Mouse (Mus musculus) kidney, postnatal 0 days (tissue): ENCODE results near the gene Hnrnpa2b1. TPM values are rescaled to one million over a fixed set of nuclear protein-coding genes. Genes with fewer than 3 reads are reported as not detected.

Experiments used
- ATAC-seq: fragments of 200-750 bp; cut with Nextera tagmentation; replicated peaks from 2 replicates; pipeline ENCODE4 v1.8.0; 2017; ENCODE audit warnings: low read depth, moderate number of reproducible peaks, moderate TSS enrichment, moderate library complexity; ENCODE audit not compliant: low FRiP score
- DNase-seq: peaks from one replicate; pipeline ENCODE4 v3.0.0-alpha.2; 2016; ENCODE audit warnings: low spot score
- H3K27ac ChIP-seq: fragments of 300-500 bp; sonication (generic); 2 replicates; pipeline ENCODE4 v1.5.1; 2014; ENCODE audit warnings: mild to moderate bottlenecking
- H3K27me3 ChIP-seq: fragments of 300-500 bp; sonication (generic); 2 replicates; pipeline ENCODE4 v1.6.1; 2014; ENCODE audit warnings: low read length, mixed read lengths; ENCODE audit not compliant: insufficient read depth
- H3K36me3 ChIP-seq: fragments of 300-500 bp; sonication (generic); 2 replicates; pipeline ENCODE4 v1.6.1; 2014; ENCODE audit warnings: low read length, mixed read lengths; ENCODE audit not compliant: insufficient read depth
- H3K4me1 ChIP-seq: fragments of 300-500 bp; sonication (generic); replicated peaks from 2 replicates; pipeline ENCODE4 v1.6.1; 2014; ENCODE audit warnings: antibody characterized with exemption, low read length, mixed read lengths; ENCODE audit not compliant: insufficient read depth
- H3K4me2 ChIP-seq: fragments of 300-500 bp; sonication (generic); 2 replicates; pipeline ENCODE4 v1.6.1; 2014; ENCODE audit warnings: mild to moderate bottlenecking, low read length, moderate library complexity, mixed read lengths
- H3K4me3 ChIP-seq: fragments of 300-500 bp; sonication (generic); replicated peaks from 2 replicates; pipeline ENCODE4 v1.5.1; 2014; ENCODE audit warnings: low read depth, low read length
- H3K9ac ChIP-seq: fragments of 300-500 bp; sonication (generic); 2 replicates; pipeline ENCODE4 v1.6.1; 2014; ENCODE audit warnings: low read depth, low read length
- H3K9me3 ChIP-seq: fragments of 300-500 bp; sonication (generic); replicated peaks from 2 replicates; pipeline ENCODE4 v1.6.1; 2016; ENCODE audit warnings: low read length, inconsistent platforms, mixed read lengths
- CTCF ChIP-seq: IDR thresholded peaks from 2 replicates; pipeline ENCODE4 v1.5.1; 2016; ENCODE audit warnings: antibody characterized with exemption, low read depth, mild to moderate bottlenecking, moderate library complexity
- WGBS: fragments of 180-500 bp; shearing (Covaris S2); extraction: QIAGEN DNeasy Blood & Tissue Kit; methylation state at CpG from one replicate; pipeline ENCODE4 v1.1.7; 2014; 5-methylcytosine and 5-hydroxymethylcytosine counted together
- polyA plus RNA-seq: library from polyadenylated mRNA; unstranded; fragments of >200 nt; fragmentation: Nextera tagmentation; extraction: Ambion mirVana; gene quantifications from 2 replicates; pipeline ENCODE4 v1.2.1, GENCODE M21; 2015

Gene Hnrnpa2b1
- polyA plus RNA-seq, 1 experiment from 2014 or later, result 1,374 TPM

GRCm38 (mm10) chr6:51507556-51507955 lies 37.9 kb upstream of the Hnrnpa2b1 start:
- H3K4me3 ChIP-seq, result no peak overlapping the region
- H3K9ac ChIP-seq, result no peak overlapping the region
- DNase-seq (no peak), ATAC-seq (no peak)
- H3K27me3 ChIP-seq, result no peaks in the 10 kb centered on the region
- H3K36me3 ChIP-seq, result no peaks in the 10 kb centered on the region
- H3K9me3 ChIP-seq, result no peaks in the 10 kb centered on the region
- H3K27ac ChIP-seq, result no peak overlapping the region
- no peak overlapping the region for H3K4me2 ChIP-seq
- no peaks in the 10 kb centered on the region for H3K4me1 ChIP-seq
- 60% methylated on average over 2 of the region's 2 CpGs for WGBS
- TF ChIP-seq CTCF, result no peak

- WGBS, result 60% methylated on average over 1 of the region's 1 CpGs
- Histone ChIP-seq H3K4me2 (no peak overlapping the region), H3K27me3 (no peaks in the 10 kb centered on the region), H3K4me1 (no peaks in the 10 kb centered on the region), H3K9me3 (no peaks in the 10 kb centered on the region), H3K4me3 (no peak overlapping the region), H3K27ac (no peak overlapping the region), H3K36me3 (no peaks in the 10 kb centered on the region), H3K9ac (no peak overlapping the region)
- DNase-seq (no peak), ATAC-seq (no peak)
- TF ChIP-seq CTCF, result no peak
Measured at GRCm38 (mm10) chr6:51505671-51506070, 36.0 kb upstream of the Hnrnpa2b1 start.

- Histone ChIP-seq H3K9ac (no peak overlapping the region), H3K27ac (no peak overlapping the region), H3K4me2 (no peak overlapping the region), H3K4me1 (no peaks in the 10 kb centered on the region), H3K36me3 (no peaks in the 10 kb centered on the region), H3K4me3 (no peak overlapping the region), H3K27me3 (no peaks in the 10 kb centered on the region), H3K9me3 (no peaks in the 10 kb centered on the region)
- DNase-seq (no peak), ATAC-seq (no peak)
- WGBS, result 58% methylated on average over 8 of the region's 8 CpGs
- TF ChIP-seq CTCF, result no peak
Measured at GRCm38 (mm10) chr6:51497321-51498111, 27.8 kb upstream of the Hnrnpa2b1 start.

DNA sequence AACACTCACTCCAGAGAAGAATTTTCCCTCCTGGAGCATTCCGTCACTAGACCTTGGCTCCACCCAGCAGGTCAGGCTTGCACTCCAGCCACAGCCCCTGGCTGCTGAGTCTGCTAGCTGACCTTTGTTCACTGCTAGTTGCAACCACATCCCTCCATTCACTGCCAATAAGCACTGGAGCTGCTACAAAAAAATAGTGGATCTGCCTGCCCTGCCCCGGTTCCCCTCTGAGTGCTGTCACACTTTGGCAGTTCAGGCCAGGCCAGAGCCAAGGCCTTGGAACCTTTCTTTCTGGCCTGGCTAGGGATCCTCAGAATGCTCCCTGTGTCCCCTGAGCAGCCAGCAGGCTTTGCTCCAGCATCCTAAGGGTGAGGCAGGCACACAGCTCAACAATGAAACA lies 20.1 kb upstream of the Hnrnpa2b1 start:
- TF ChIP-seq CTCF, result no peak
- 48% methylated on average over 2 of the region's 2 CpGs for WGBS
- Histone ChIP-seq H3K4me2 (no peak overlapping the region), H3K9ac (no peak overlapping the region), H3K4me3 (no peak overlapping the region), H3K9me3 (no peaks in the 10 kb centered on the region), H3K27ac (peak overlapping the region; percentile 2; the same call in 1 of the 2 replicates), H3K36me3 (no peaks in the 10 kb centered on the region), H3K4me1 (no peaks in the 10 kb centered on the region), H3K27me3 (no peaks in the 10 kb centered on the region)
- 0 out of 2 replicates have a peak, but pooled peaks have one; percentile 36 for ATAC-seq
- DNase-seq, result peak; percentile 64

- ATAC-seq (no peak), DNase-seq (no peak)
- Histone ChIP-seq H3K9ac (no peak overlapping the region), H3K9me3 (no peaks in the 10 kb centered on the region), H3K4me1 (no peaks in the 10 kb centered on the region), H3K27me3 (no peaks in the 10 kb centered on the region), H3K36me3 (peaks cover 7% of the 10 kb centered on the region; the same call in 1 of the 2 replicates), H3K27ac (no peak overlapping the region), H3K4me2 (no peak overlapping the region), H3K4me3 (no peak overlapping the region)
- 92% methylated on average over 5 of the region's 5 CpGs for whole genome bisulfite sequencing
- TF ChIP-seq CTCF, result no peak
Measured at GRCm38 (mm10) chr6:51486731-51487130, 17.0 kb upstream of the Hnrnpa2b1 start.

DNA sequence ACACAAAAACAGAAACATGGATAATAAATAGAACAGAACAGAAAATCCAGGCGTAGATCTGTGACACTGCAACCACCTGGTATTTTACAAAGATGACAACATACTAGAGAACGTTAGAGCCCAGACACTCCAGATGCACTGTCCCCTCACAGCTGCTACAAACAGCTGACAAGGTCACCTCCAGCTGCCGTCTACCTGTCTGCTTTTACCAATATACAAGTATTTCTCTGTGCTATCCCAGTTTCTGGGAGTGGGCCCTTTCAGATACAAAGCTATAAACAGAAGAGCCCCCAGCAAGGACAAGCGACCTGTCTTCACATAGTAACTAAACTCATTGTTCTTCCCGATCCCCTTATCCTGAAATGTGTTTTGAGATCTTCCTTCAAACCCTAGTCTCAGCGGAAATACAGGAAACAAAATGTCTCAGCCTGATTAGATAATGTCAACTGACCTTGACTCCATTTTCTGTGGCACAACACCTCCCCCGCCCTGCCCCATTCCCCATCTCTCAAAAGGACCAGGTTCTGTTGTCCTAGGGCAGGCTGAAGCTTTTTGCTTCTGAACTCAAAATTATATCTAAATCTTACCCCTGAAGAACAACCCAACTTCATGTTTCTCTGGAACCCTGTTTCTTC lies 16.5 kb upstream of the Hnrnpa2b1 start:
- Histone ChIP-seq H3K27me3 (no peaks in the 10 kb centered on the region), H3K9ac (no peak overlapping the region), H3K27ac (no peak overlapping the region), H3K9me3 (no peaks in the 10 kb centered on the region), H3K4me3 (no peak overlapping the region), H3K36me3 (peaks cover 10% of the 10 kb centered on the region; the same call in 1 of the 2 replicates), H3K4me2 (no peak overlapping the region), H3K4me1 (no peaks in the 10 kb centered on the region)
- WGBS, result 67% methylated on average over 7 of the region's 7 CpGs
- DNase-seq (no peak), ATAC-seq (no peak)
- TF ChIP-seq CTCF, result no peak
